Mouse (Mus musculus) testis, adult 2 months (tissue): ENCODE measurements around the gene Oxsm.

Source experiments
- CTCF ChIP-seq: fragments of 200-500 bp; IDR thresholded peaks from 2 replicates; pipeline ENCODE4 v1.5.1; 2012; ENCODE audit warnings: low read depth, mild to moderate bottlenecking, inconsistent platforms, low read length, moderate library complexity; ENCODE audit not compliant: control insufficient read depth, insufficient read depth, insufficient replicate concordance
- POLR2A ChIP-seq: fragments of 200-500 bp; IDR thresholded peaks from 2 replicates; pipeline ENCODE4 v1.6.1; 2012; ENCODE audit warnings: low read depth, mild to moderate bottlenecking, inconsistent platforms, low read length, moderate library complexity; ENCODE audit not compliant: control insufficient read depth

DNA sequence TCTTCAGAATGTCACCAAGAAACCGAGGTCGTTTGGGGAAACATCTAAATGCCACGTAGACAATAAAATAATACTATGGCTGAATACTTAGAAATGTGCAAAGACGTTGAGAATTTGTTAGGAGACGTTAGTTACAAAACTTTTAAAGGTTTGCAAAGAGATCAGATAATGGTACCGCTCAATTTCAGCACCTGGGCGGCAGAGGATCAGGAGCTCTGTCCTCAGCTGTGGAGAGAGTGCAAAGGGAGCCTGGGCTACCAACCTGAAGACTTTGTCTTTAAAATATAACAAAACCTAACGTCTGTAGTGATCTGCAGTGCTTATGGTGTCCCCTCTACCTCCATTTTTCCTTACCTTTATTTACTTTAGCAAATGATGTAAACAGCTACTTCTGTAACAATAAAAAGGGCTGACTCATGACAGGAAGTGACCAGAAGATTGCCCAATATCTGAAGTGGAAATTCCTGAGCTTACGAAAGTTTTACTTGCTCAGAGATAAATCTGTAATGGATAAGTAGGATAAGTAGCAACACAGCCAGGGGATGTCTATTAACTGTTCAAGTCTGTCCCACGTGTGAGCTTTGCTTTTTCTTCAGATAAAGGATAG lies 5.9 kb downstream of the Oxsm start:
- TF ChIP-seq POLR2A (no peak), CTCF (no peak)
